Mouse (Mus musculus): ENCODE data around the gene Ndufaf2. TPM values are rescaled to one million over a fixed set of nuclear protein-coding genes. Genes with fewer than 3 reads are reported as not detected.

The Ndufaf2 gene
- total and polyA plus RNA-seq, 2 experiments from 2014 or later, result 62.5 TPM; not detected in 1

- no peaks in the 10 kb centered on the region for H3K36me3 ChIP-seq (replicated peaks; ENCODE audit: control insufficient read depth, insufficient read depth, low read length)
- H3K9ac ChIP-seq (replicated peaks; ENCODE audit: low read depth, low read length), result no peak overlapping the region
- WGBS, result 31% methylated on average over 9 of the region's 9 CpGs
- no peak overlapping the region for H3K27ac ChIP-seq (ENCODE audit: low read depth)
- DNase-seq (ENCODE audit: low spot score), result no peak
- no peak overlapping the region for H3K4me3 ChIP-seq (ENCODE audit: low read depth, low read length)
- TF ChIP-seq EP300 (IDR thresholded peaks at IDR 0.05; ENCODE audit: low read depth) (no peak), CTCF (IDR thresholded peaks at IDR 0.05; ENCODE audit: low read depth) (no peak)
- no peaks in the 10 kb centered on the region for H3K4me1 ChIP-seq (ENCODE audit: control insufficient read depth, insufficient read depth)
- ATAC-seq (ENCODE audit: insufficient read depth, low read depth), result no peak
- no peak overlapping the region for H3K4me2 ChIP-seq (ENCODE audit: low read depth, low read length)
- no peaks in the 10 kb centered on the region for H3K27me3 ChIP-seq (ENCODE audit: control insufficient read depth, insufficient read depth, low read length)
- H3K9me3 ChIP-seq (replicated peaks; ENCODE audit: control insufficient read depth, low read length), result no peaks in the 10 kb centered on the region
These were observed 38.8 kb downstream of the Ndufaf2 start for GRCm38 (mm10) chr13:108119411-108120310.

- Histone ChIP-seq H3K27me3 (ENCODE audit: control insufficient read depth, insufficient read depth, low read length) (no peaks in the 10 kb centered on the region), H3K4me3 (ENCODE audit: low read depth, low read length) (no peak overlapping the region), H3K27ac (ENCODE audit: low read depth) (no peak overlapping the region), H3K4me2 (ENCODE audit: low read depth, low read length) (no peak overlapping the region), H3K36me3 (replicated peaks; ENCODE audit: control insufficient read depth, insufficient read depth, low read length) (no peaks in the 10 kb centered on the region), H3K9me3 (replicated peaks; ENCODE audit: control insufficient read depth, low read length) (no peaks in the 10 kb centered on the region), H3K9ac (replicated peaks; ENCODE audit: low read depth, low read length) (no peak overlapping the region), H3K4me1 (ENCODE audit: control insufficient read depth, insufficient read depth) (no peaks in the 10 kb centered on the region)
- ATAC-seq (ENCODE audit: insufficient read depth, low read depth) (no peak), DNase-seq (ENCODE audit: low spot score) (no peak)
- TF ChIP-seq CTCF (IDR thresholded peaks at IDR 0.05; ENCODE audit: low read depth) (no peak), EP300 (IDR thresholded peaks at IDR 0.05; ENCODE audit: low read depth) (no peak)
- 39% methylated on average over 1 of the region's 1 CpGs for WGBS
These were observed 40.2 kb downstream of the Ndufaf2 start for GRCm38 (mm10) chr13:108118188-108118587.

- no peaks in the 10 kb centered on the region for H3K4me1 ChIP-seq (ENCODE audit: control insufficient read depth, insufficient read depth)
- DNase-seq (ENCODE audit: low spot score), result no peak
- H3K4me2 ChIP-seq (ENCODE audit: low read depth, low read length), result no peak overlapping the region
- H3K4me3 ChIP-seq (ENCODE audit: low read depth, low read length), result no peak overlapping the region
- no peak overlapping the region for H3K9ac ChIP-seq (replicated peaks; ENCODE audit: low read depth, low read length)
- TF ChIP-seq CTCF (IDR thresholded peaks at IDR 0.05; ENCODE audit: low read depth) (no peak), EP300 (IDR thresholded peaks at IDR 0.05; ENCODE audit: low read depth) (no peak)
- no peak overlapping the region for H3K27ac ChIP-seq (ENCODE audit: low read depth)
- H3K9me3 ChIP-seq (replicated peaks; ENCODE audit: control insufficient read depth, low read length), result no peaks in the 10 kb centered on the region
- no peaks in the 10 kb centered on the region for H3K36me3 ChIP-seq (replicated peaks; ENCODE audit: control insufficient read depth, insufficient read depth, low read length)
- no peak for ATAC-seq (ENCODE audit: insufficient read depth, low read depth)
- no peaks in the 10 kb centered on the region for H3K27me3 ChIP-seq (ENCODE audit: control insufficient read depth, insufficient read depth, low read length)
These were observed 40.8 kb downstream of the Ndufaf2 start for GRCm38 (mm10) chr13:108117654-108118053.

GRCm38 (mm10) chr13:108114257-108114656 is 44.2 kb downstream of the Ndufaf2 start:
- no peak overlapping the region for H3K27ac ChIP-seq (ENCODE audit: low read depth)
- no peak overlapping the region for H3K9ac ChIP-seq (replicated peaks; ENCODE audit: low read depth, low read length)
- no peak for ATAC-seq (ENCODE audit: insufficient read depth, low read depth)
- H3K9me3 ChIP-seq (replicated peaks; ENCODE audit: control insufficient read depth, low read length), result no peaks in the 10 kb centered on the region
- H3K4me3 ChIP-seq (ENCODE audit: low read depth, low read length), result no peak overlapping the region
- no peaks in the 10 kb centered on the region for H3K36me3 ChIP-seq (replicated peaks; ENCODE audit: control insufficient read depth, insufficient read depth, low read length)
- no peaks in the 10 kb centered on the region for H3K4me1 ChIP-seq (ENCODE audit: control insufficient read depth, insufficient read depth)
- WGBS, result 87% methylated on average over 3 of the region's 3 CpGs
- no peak overlapping the region for H3K4me2 ChIP-seq (ENCODE audit: low read depth, low read length)
- no peak for DNase-seq (ENCODE audit: low spot score)
- no peaks in the 10 kb centered on the region for H3K27me3 ChIP-seq (ENCODE audit: control insufficient read depth, insufficient read depth, low read length)
- TF ChIP-seq EP300 (IDR thresholded peaks at IDR 0.05; ENCODE audit: low read depth), result no peak
- no peak for TF ChIP-seq CTCF (IDR thresholded peaks at IDR 0.05; ENCODE audit: low read depth)

- TF ChIP-seq CTCF (IDR thresholded peaks at IDR 0.05; ENCODE audit: low read depth) (no peak), EP300 (IDR thresholded peaks at IDR 0.05; ENCODE audit: low read depth) (no peak)
These were observed 44.9 kb downstream of the Ndufaf2 start for GRCm38 (mm10) chr13:108113536-108113935.

More at GRCm38 (mm10) chr13:108113536-108113935, 44.9 kb downstream of the Ndufaf2 start:
- 92% methylated on average over 5 of the region's 5 CpGs for WGBS
- Histone ChIP-seq H3K4me3 (ENCODE audit: low read depth, low read length) (no peak overlapping the region), H3K4me2 (ENCODE audit: low read depth, low read length) (no peak overlapping the region), H3K27me3 (ENCODE audit: control insufficient read depth, insufficient read depth, low read length) (no peaks in the 10 kb centered on the region), H3K27ac (ENCODE audit: low read depth) (no peak overlapping the region), H3K36me3 (replicated peaks; ENCODE audit: control insufficient read depth, insufficient read depth, low read length) (no peaks in the 10 kb centered on the region), H3K4me1 (ENCODE audit: control insufficient read depth, insufficient read depth) (no peaks in the 10 kb centered on the region), H3K9ac (replicated peaks; ENCODE audit: low read depth, low read length) (no peak overlapping the region), H3K9me3 (replicated peaks; ENCODE audit: control insufficient read depth, low read length) (no peaks in the 10 kb centered on the region)
- ATAC-seq (ENCODE audit: insufficient read depth, low read depth) (no peak), DNase-seq (ENCODE audit: low spot score) (no peak)
